Mouse (Mus musculus) intestine, embryonic 15.5 days (tissue): ENCODE measurements around the gene Glipr1. TPM values are rescaled to one million over a fixed set of nuclear protein-coding genes. Genes with fewer than 3 reads are reported as not detected.
A peak's percentile ranks its signal among the peaks of the same experiment; 100 is the strongest.
"Not testable (repeated sequence)": the region's sequence is repeated elsewhere in the genome, so short reads cannot be mapped to it uniquely, and the experiment has no call there.

ENCODE experiments used
- ATAC-seq: fragments of 200-750 bp; cut with Nextera tagmentation; 2 replicates; pipeline ENCODE4 v1.8.0; 2017; ENCODE audit warnings: moderate TSS enrichment, moderate library complexity
- H3K27ac ChIP-seq: fragments of 300-500 bp; sonication (generic); 2 replicates; pipeline ENCODE4 v1.5.1; 2015; ENCODE audit warnings: mild to moderate bottlenecking, inconsistent platforms
- H3K27me3 ChIP-seq: fragments of 300-500 bp; sonication (generic); replicated peaks from 2 replicates; pipeline ENCODE4 v1.6.1; 2015; ENCODE audit warnings: inconsistent platforms
- H3K36me3 ChIP-seq: fragments of 300-500 bp; sonication (generic); 2 replicates; pipeline ENCODE4 v1.6.1; 2015; ENCODE audit warnings: inconsistent platforms
- H3K4me1 ChIP-seq: fragments of 300-500 bp; sonication (generic); replicated peaks from 2 replicates; pipeline ENCODE4 v1.6.1; 2015; ENCODE audit warnings: inconsistent platforms
- H3K4me2 ChIP-seq: fragments of 300-500 bp; sonication (generic); replicated peaks from 2 replicates; pipeline ENCODE4 v1.6.1; 2015; ENCODE audit warnings: mild to moderate bottlenecking, inconsistent platforms
- H3K4me3 ChIP-seq: fragments of 300-500 bp; sonication (generic); replicated peaks from 2 replicates; pipeline ENCODE4 v1.5.1; 2015; ENCODE audit warnings: inconsistent platforms
- H3K9ac ChIP-seq: fragments of 300-500 bp; sonication (generic); 2 replicates; pipeline ENCODE4 v1.6.1; 2015; ENCODE audit warnings: inconsistent platforms
- H3K9me3 ChIP-seq: fragments of 300-500 bp; sonication (generic); 2 replicates; pipeline ENCODE4 v1.6.1; 2016; ENCODE audit warnings: inconsistent platforms
- WGBS: fragments of 180-500 bp; shearing (Covaris S2); methylation state at CpG from one replicate; pipeline ENCODE4 v1.1.7; 2015; 5-methylcytosine and 5-hydroxymethylcytosine counted together
- polyA plus RNA-seq: library from polyadenylated mRNA; unstranded; fragments of >200 nt; fragmentation: Nextera tagmentation; extraction: Ambion mirVana; gene quantifications from 2 replicates; pipeline ENCODE4 v1.2.1, GENCODE M21; 2015

Gene Glipr1
- polyA plus RNA-seq, result 13.1 and 13.7 TPM in 2 replicates

GRCm38 (mm10) chr10:112002544-112003215, at the start of gene Glipr1:
Glipr1 (minus strand) TSS chr10:112002631.
- H3K27ac ChIP-seq, result no peak within 1 kb of the TSS
- no peak within 1 kb of the TSS for H3K9ac ChIP-seq
- ATAC-seq, result peak; percentile 53; the same call in 1 of the 2 replicates
- WGBS, result 58% methylated on average over 9 of the region's 9 CpGs
- H3K36me3 ChIP-seq, result no peaks in the 10 kb centered on the region
- no peaks in the 10 kb centered on the region for H3K27me3 ChIP-seq
- no peaks in the 10 kb centered on the region for H3K4me1 ChIP-seq
- H3K4me3 ChIP-seq, result no peak within 1 kb of the TSS
- no peaks in the 10 kb centered on the region for H3K9me3 ChIP-seq
- no peak within 1 kb of the TSS for H3K4me2 ChIP-seq

- H3K9ac ChIP-seq, H3K27me3 ChIP-seq, H3K27ac ChIP-seq, H3K4me2 ChIP-seq, H3K4me3 ChIP-seq, H3K4me1 ChIP-seq, H3K36me3 ChIP-seq, H3K9me3 ChIP-seq, ATAC-seq: not testable (repeated sequence)
- 73% methylated on average over 2 of the region's 2 CpGs for WGBS
Measured at GRCm38 (mm10) chr10:112051956-112052355, 49.5 kb upstream of the Glipr1 start.

GRCm38 (mm10) chr10:112051220-112051619, 48.8 kb upstream of the Glipr1 start:
- H3K9me3 ChIP-seq, result no peaks in the 10 kb centered on the region
- ATAC-seq, result peak; percentile 69
- no peaks in the 10 kb centered on the region for H3K27me3 ChIP-seq
- no peak overlapping the region for H3K4me3 ChIP-seq
- no peak overlapping the region for H3K4me2 ChIP-seq
- no peak overlapping the region for H3K9ac ChIP-seq
- no peak overlapping the region for H3K27ac ChIP-seq
- no peaks in the 10 kb centered on the region for H3K36me3 ChIP-seq
- H3K4me1 ChIP-seq, result no peaks in the 10 kb centered on the region

GRCm38 (mm10) chr10:112044283-112044682, 41.9 kb upstream of the Glipr1 start:
- not testable (repeated sequence) for H3K27ac ChIP-seq, H3K27me3 ChIP-seq, ATAC-seq, H3K4me1 ChIP-seq, H3K4me2 ChIP-seq, H3K9me3 ChIP-seq, H3K4me3 ChIP-seq, H3K36me3 ChIP-seq, H3K9ac ChIP-seq
- 34% methylated on average over 14 of the region's 14 CpGs for WGBS

GRCm38 (mm10) chr10:112043523-112043922, 41.1 kb upstream of the Glipr1 start:
- not testable (repeated sequence) for H3K9me3 ChIP-seq, H3K4me3 ChIP-seq, H3K9ac ChIP-seq, ATAC-seq, H3K36me3 ChIP-seq, H3K27ac ChIP-seq, H3K27me3 ChIP-seq, H3K4me1 ChIP-seq, H3K4me2 ChIP-seq
- 73% methylated on average over 9 of the region's 9 CpGs for WGBS

GRCm38 (mm10) chr10:112028689-112029088, 26.3 kb upstream of the Glipr1 start:
- H3K4me3 ChIP-seq, H3K9ac ChIP-seq, ATAC-seq, H3K4me1 ChIP-seq, H3K27me3 ChIP-seq, H3K36me3 ChIP-seq, H3K4me2 ChIP-seq, H3K9me3 ChIP-seq, H3K27ac ChIP-seq: not testable (repeated sequence)
- 81% methylated on average over 3 of the region's 3 CpGs for WGBS

GRCm38 (mm10) chr10:112023585-112023984, 21.2 kb upstream of the Glipr1 start:
- H3K9me3 ChIP-seq, result no peaks in the 10 kb centered on the region
- 73% methylated on average over 2 of the region's 2 CpGs for WGBS

GRCm38 (mm10) chr10:112009511-112009910, 7.1 kb upstream of the Glipr1 start:
- not testable (repeated sequence) for H3K9me3 ChIP-seq, H3K27ac ChIP-seq, H3K9ac ChIP-seq, H3K4me2 ChIP-seq, H3K36me3 ChIP-seq, H3K4me1 ChIP-seq, H3K27me3 ChIP-seq, ATAC-seq, H3K4me3 ChIP-seq
- WGBS, result 64% methylated on average over 1 of the region's 1 CpGs

More at GRCm38 (mm10) chr10:112023585-112023984, 21.2 kb upstream of the Glipr1 start:
- Histone ChIP-seq H3K4me1 (no peaks in the 10 kb centered on the region), H3K4me2 (no peak overlapping the region), H3K4me3 (no peak overlapping the region), H3K36me3 (no peaks in the 10 kb centered on the region), H3K27me3 (no peaks in the 10 kb centered on the region), H3K9ac (no peak overlapping the region), H3K27ac (no peak overlapping the region)
- ATAC-seq, result no peak

GRCm38 (mm10) chr10:112001756-112002520, 493 bp downstream of the Glipr1 start:
- no peak overlapping the region for H3K4me2 ChIP-seq
- no peaks in the 10 kb centered on the region for H3K9me3 ChIP-seq
- no peak overlapping the region for H3K9ac ChIP-seq
- no peak overlapping the region for H3K27ac ChIP-seq
- H3K4me3 ChIP-seq, result no peak overlapping the region
- ATAC-seq, result no peak
- 77% methylated on average over 9 of the region's 9 CpGs for WGBS
- H3K27me3 ChIP-seq, result no peaks in the 10 kb centered on the region
- H3K36me3 ChIP-seq, result no peaks in the 10 kb centered on the region
- H3K4me1 ChIP-seq, result no peaks in the 10 kb centered on the region

- H3K4me2 ChIP-seq, result no peak overlapping the region
- H3K36me3 ChIP-seq, result no peaks in the 10 kb centered on the region
- no peak overlapping the region for H3K4me3 ChIP-seq
- no peaks in the 10 kb centered on the region for H3K27me3 ChIP-seq
- H3K4me1 ChIP-seq, result no peaks in the 10 kb centered on the region
- H3K9ac ChIP-seq, result no peak overlapping the region
- 85% methylated on average over 2 of the region's 2 CpGs for WGBS
- no peaks in the 10 kb centered on the region for H3K9me3 ChIP-seq
- ATAC-seq, result no peak
- H3K27ac ChIP-seq, result no peak overlapping the region
Measured at GRCm38 (mm10) chr10:112001350-112001749, 1.1 kb downstream of the Glipr1 start.

GRCm38 (mm10) chr10:112000568-112000967, 1.9 kb downstream of the Glipr1 start:
- Histone ChIP-seq H3K4me3 (no peak overlapping the region), H3K27ac (no peak overlapping the region), H3K27me3 (no peaks in the 10 kb centered on the region), H3K9ac (no peak overlapping the region), H3K4me2 (no peak overlapping the region), H3K4me1 (no peaks in the 10 kb centered on the region), H3K9me3 (no peaks in the 10 kb centered on the region), H3K36me3 (no peaks in the 10 kb centered on the region)
- WGBS, result 83% methylated on average over 5 of the region's 5 CpGs
- ATAC-seq, result no peak

GRCm38 (mm10) chr10:111999765-112000164, 2.7 kb downstream of the Glipr1 start:
- no peaks in the 10 kb centered on the region for H3K36me3 ChIP-seq
- H3K4me1 ChIP-seq, result no peaks in the 10 kb centered on the region
- H3K27me3 ChIP-seq, result no peaks in the 10 kb centered on the region
- no peaks in the 10 kb centered on the region for H3K9me3 ChIP-seq
- WGBS, result 44% methylated on average over 3 of the region's 3 CpGs
- no peak overlapping the region for H3K4me3 ChIP-seq
- H3K4me2 ChIP-seq, result no peak overlapping the region
- no peak for ATAC-seq
- no peak overlapping the region for H3K27ac ChIP-seq
- no peak overlapping the region for H3K9ac ChIP-seq

- ATAC-seq, result peak; percentile 61
- Histone ChIP-seq H3K4me1 (no peaks in the 10 kb centered on the region), H3K4me3 (no peak overlapping the region), H3K27me3 (no peaks in the 10 kb centered on the region), H3K4me2 (no peak overlapping the region; the same call in 1 of the 2 replicates), H3K9ac (no peak overlapping the region), H3K9me3 (no peaks in the 10 kb centered on the region), H3K27ac (no peak overlapping the region), H3K36me3 (no peaks in the 10 kb centered on the region)
Measured at GRCm38 (mm10) chr10:111997671-111998070, 4.8 kb downstream of the Glipr1 start.
